Mouse (Mus musculus): ENCODE data around the gene Terb1. TPM values are rescaled to one million over a fixed set of nuclear protein-coding genes. Genes with fewer than 3 reads are reported as not detected.

Terb1 gene
- polyA plus RNA-seq (2015; fragmentation: Nextera tagmentation; extraction: Ambion mirVana): 0.29 and 0.30 TPM in 2 replicates

GRCm38 (mm10) chr8:104509061-104510006 is at the start of gene Terb1:
Gene Terb1, minus strand, starts transcription at chr8:104509910.

GRCm38 (mm10) chr8:104533971-104534778 is 24.5 kb upstream of the Terb1 start, which contains the start of the genes Nae1 and Car7:
Gene Nae1, minus strand, starts transcription at chr8:104534637.
Gene Car7, plus strand, starts transcription at chr8:104534689.

GRCm38 (mm10) chr8:104442299-104443124 is 67.2 kb downstream of the Terb1 start, which contains the start of gene Dync1li2:
Gene Dync1li2, minus strand, starts transcription at chr8:104443047.

Other genes starting within 250 kb of the Terb1 start
- gene Cmtm2a, start 216.7 kb downstream of the Terb1 start, polyA plus RNA-seq (2015; fragmentation: Nextera tagmentation; extraction: Ambion mirVana): not detected in 2 replicates
- gene Gm45711, start 199.8 kb downstream of the Terb1 start, polyA plus RNA-seq (2015; fragmentation: Nextera tagmentation; extraction: Ambion mirVana): not detected in 2 replicates
- gene Cmtm1, start 199.8 kb downstream of the Terb1 start, polyA plus RNA-seq (2015; fragmentation: Nextera tagmentation; extraction: Ambion mirVana): not detected in 2 replicates
- not detected in 2 replicates for gene Gm11020, start 188.3 kb downstream of the Terb1 start, polyA plus RNA-seq (2015; fragmentation: Nextera tagmentation; extraction: Ambion mirVana)
- gene Cmtm2b, start 187.7 kb downstream of the Terb1 start, polyA plus RNA-seq (2015; fragmentation: Nextera tagmentation; extraction: Ambion mirVana): not detected in 2 replicates
- gene Cmtm3, start 170.5 kb downstream of the Terb1 start, polyA plus RNA-seq (2015; fragmentation: Nextera tagmentation; extraction: Ambion mirVana): 66.2 and 73.0 TPM in 2 replicates
- gene Cmtm4, start 114.1 kb downstream of the Terb1 start, polyA plus RNA-seq (2015; fragmentation: Nextera tagmentation; extraction: Ambion mirVana): 2.3 and 2.7 TPM in 2 replicates
- gene Dync1li2, start 66.9 kb downstream of the Terb1 start, polyA plus RNA-seq (2015; fragmentation: Nextera tagmentation; extraction: Ambion mirVana): 40.6 and 51.3 TPM in 2 replicates
- gene Nae1, start 24.7 kb upstream of the Terb1 start, polyA plus RNA-seq (2015; fragmentation: Nextera tagmentation; extraction: Ambion mirVana): 59.7 and 69.4 TPM in 2 replicates
- 0.58 and 0.97 TPM in 2 replicates for gene Car7, start 24.8 kb upstream of the Terb1 start, polyA plus RNA-seq (2015; fragmentation: Nextera tagmentation; extraction: Ambion mirVana)
- gene Pdp2, start 81.5 kb upstream of the Terb1 start, polyA plus RNA-seq (2015; fragmentation: Nextera tagmentation; extraction: Ambion mirVana): 7.6 and 8.8 TPM in 2 replicates
- not detected in 2 replicates for gene Cdh16, start 114.5 kb upstream of the Terb1 start, polyA plus RNA-seq (2015; fragmentation: Nextera tagmentation; extraction: Ambion mirVana)
- 4.9 and 6.0 TPM in 2 replicates for gene Rrad, start 121.4 kb upstream of the Terb1 start, polyA plus RNA-seq (2015; fragmentation: Nextera tagmentation; extraction: Ambion mirVana)
- 86.3 and 88.5 TPM in 2 replicates for gene Ciao2b, start 132.1 kb upstream of the Terb1 start, polyA plus RNA-seq (2015; fragmentation: Nextera tagmentation; extraction: Ambion mirVana)
- 0.10 and 0.17 TPM in 2 replicates for gene Ces2a, start 224.1 kb upstream of the Terb1 start, polyA plus RNA-seq (2015; fragmentation: Nextera tagmentation; extraction: Ambion mirVana)